Mouse (Mus musculus) lung, embryonic 16.5 days (tissue): ENCODE measurements around the gene Zan. TPM values are rescaled to one million over a fixed set of nuclear protein-coding genes. Genes with fewer than 3 reads are reported as not detected.

Source experiments
- ATAC-seq: fragments of 200-750 bp; cut with Nextera tagmentation; 2 replicates; pipeline ENCODE4 v1.8.0; 2017; ENCODE audit warnings: low read depth, mild to moderate bottlenecking, moderate library complexity
- H3K27ac ChIP-seq: fragments of 300-500 bp; sonication (generic); 2 replicates; pipeline ENCODE4 v1.5.1; 2014; ENCODE audit warnings: mild to moderate bottlenecking, control low read depth, low read length
- H3K27me3 ChIP-seq: fragments of 300-500 bp; sonication (generic); 2 replicates; pipeline ENCODE4 v1.6.1; 2014; ENCODE audit warnings: low read depth, low read length, mixed read lengths; ENCODE audit not compliant: control insufficient read depth, insufficient read depth
- H3K36me3 ChIP-seq: fragments of 300-500 bp; sonication (generic); 2 replicates; pipeline ENCODE4 v1.6.1; 2014; ENCODE audit warnings: low read length; ENCODE audit not compliant: control insufficient read depth, insufficient read depth
- H3K4me1 ChIP-seq: fragments of 300-500 bp; sonication (generic); replicated peaks from 2 replicates; pipeline ENCODE4 v1.6.1; 2014; ENCODE audit warnings: low read length, mixed read lengths; ENCODE audit not compliant: control insufficient read depth, insufficient read depth
- H3K4me2 ChIP-seq: fragments of 300-500 bp; sonication (generic); 2 replicates; pipeline ENCODE4 v1.6.1; 2014; ENCODE audit warnings: low read depth, low read length, control low read depth
- H3K4me3 ChIP-seq: fragments of 300-500 bp; sonication (generic); 2 replicates; pipeline ENCODE4 v1.5.1; 2014; ENCODE audit warnings: mild to moderate bottlenecking, low read length, control low read depth
- H3K9ac ChIP-seq: fragments of 300-500 bp; sonication (generic); 2 replicates; pipeline ENCODE4 v1.6.1; 2014; ENCODE audit warnings: low read length, control low read depth
- H3K9me3 ChIP-seq: fragments of 300-500 bp; sonication (generic); 2 replicates; pipeline ENCODE4 v1.6.1; 2016; ENCODE audit warnings: low read length; ENCODE audit not compliant: control insufficient read depth
- WGBS: fragments of 180-500 bp; shearing (Covaris S2); extraction: QIAGEN DNeasy Blood & Tissue Kit; methylation state at CpG from one replicate; pipeline ENCODE4 v1.1.7; 2014; 5-methylcytosine and 5-hydroxymethylcytosine counted together
- polyA plus RNA-seq: library from polyadenylated mRNA; unstranded; fragments of >200 nt; fragmentation: Nextera tagmentation; extraction: Ambion mirVana; gene quantifications from 2 replicates; pipeline ENCODE4 v1.2.1, GENCODE M21; 2015

Gene Zan
- 0.53 and 0.62 TPM in 2 replicates for polyA plus RNA-seq

- no peak for ATAC-seq
- 76% methylated on average over 5 of the region's 5 CpGs for WGBS
- Histone ChIP-seq H3K36me3 (no peaks in the 10 kb centered on the region), H3K27ac (no peak within 1 kb of the TSS), H3K4me2 (no peak within 1 kb of the TSS), H3K27me3 (no peaks in the 10 kb centered on the region), H3K9me3 (no peaks in the 10 kb centered on the region), H3K4me3 (no peak within 1 kb of the TSS), H3K9ac (no peak within 1 kb of the TSS), H3K4me1 (peaks cover 7% of the 10 kb centered on the region)
Measured at GRCm38 (mm10) chr5:137476964-137477363, at the start of gene Zan. Zan (minus strand) TSS chr5:137477064.

- H3K4me1 ChIP-seq = peaks cover 17% of the 10 kb centered on the region
- peak overlapping the region; percentile 36; the same call in 1 of the 2 replicates for H3K27ac ChIP-seq
- no peaks in the 10 kb centered on the region for H3K9me3 ChIP-seq
- ATAC-seq = no peak
- no peak overlapping the region for H3K4me3 ChIP-seq
- H3K9ac ChIP-seq = no peak overlapping the region
- peaks cover 77% of the 10 kb centered on the region for H3K36me3 ChIP-seq
- H3K27me3 ChIP-seq = no peaks in the 10 kb centered on the region
- H3K4me2 ChIP-seq = no peak overlapping the region
- WGBS = 48% methylated on average over 16 of the region's 16 CpGs
Measured at GRCm38 (mm10) chr5:137526192-137526936, 49.5 kb upstream of the Zan start.

GRCm38 (mm10) chr5:137525511-137525910, 48.6 kb upstream of the Zan start:
- no peak overlapping the region for H3K4me2 ChIP-seq
- H3K27ac ChIP-seq = no peak overlapping the region
- whole genome bisulfite sequencing = 71% methylated on average over 16 of the region's 16 CpGs
- H3K9me3 ChIP-seq = no peaks in the 10 kb centered on the region
- H3K27me3 ChIP-seq = no peaks in the 10 kb centered on the region
- no peak for ATAC-seq
- H3K4me1 ChIP-seq = peaks cover 13% of the 10 kb centered on the region
- H3K4me3 ChIP-seq = no peak overlapping the region
- H3K9ac ChIP-seq = no peak overlapping the region
- peaks cover 85% of the 10 kb centered on the region for H3K36me3 ChIP-seq

- Histone ChIP-seq H3K27ac (no peak overlapping the region), H3K27me3 (no peaks in the 10 kb centered on the region), H3K4me2 (no peak overlapping the region), H3K9me3 (no peaks in the 10 kb centered on the region), H3K4me3 (no peak overlapping the region), H3K4me1 (peaks cover 4% of the 10 kb centered on the region), H3K36me3 (peaks cover 90% of the 10 kb centered on the region), H3K9ac (no peak overlapping the region)
- WGBS = 78% methylated on average over 13 of the region's 13 CpGs
- no peak for ATAC-seq
Measured at GRCm38 (mm10) chr5:137524671-137525070, 47.8 kb upstream of the Zan start.

- H3K4me3 ChIP-seq = no peak overlapping the region
- no peak overlapping the region for H3K4me2 ChIP-seq
- WGBS = 82% methylated on average over 8 of the region's 8 CpGs
- H3K27ac ChIP-seq = no peak overlapping the region
- no peak for ATAC-seq
- no peak overlapping the region for H3K9ac ChIP-seq
- H3K36me3 ChIP-seq = peaks cover 89% of the 10 kb centered on the region
- no peaks in the 10 kb centered on the region for H3K9me3 ChIP-seq
- H3K27me3 ChIP-seq = no peaks in the 10 kb centered on the region
- H3K4me1 ChIP-seq = peaks cover 4% of the 10 kb centered on the region; the same call in 1 of the 2 replicates
Measured at GRCm38 (mm10) chr5:137524251-137524515, 47.3 kb upstream of the Zan start.

- Histone ChIP-seq H3K36me3 (peaks cover 89% of the 10 kb centered on the region), H3K27ac (no peak overlapping the region), H3K4me2 (no peak overlapping the region), H3K9me3 (no peaks in the 10 kb centered on the region), H3K27me3 (no peaks in the 10 kb centered on the region), H3K4me3 (no peak overlapping the region), H3K9ac (no peak overlapping the region), H3K4me1 (peaks cover 4% of the 10 kb centered on the region; the same call in 1 of the 2 replicates)
- WGBS = 78% methylated on average over 25 of the region's 25 CpGs
- no peak for ATAC-seq
Measured at GRCm38 (mm10) chr5:137523396-137524250, 46.8 kb upstream of the Zan start.

- Histone ChIP-seq H3K36me3 (peaks cover 81% of the 10 kb centered on the region), H3K4me3 (no peak overlapping the region), H3K27me3 (no peaks in the 10 kb centered on the region), H3K4me2 (no peak overlapping the region), H3K9me3 (no peaks in the 10 kb centered on the region), H3K27ac (no peak overlapping the region), H3K9ac (no peak overlapping the region), H3K4me1 (peaks cover 4% of the 10 kb centered on the region; the same call in 1 of the 2 replicates)
- ATAC-seq = no peak
- WGBS = 69% methylated on average over 11 of the region's 11 CpGs
Measured at GRCm38 (mm10) chr5:137522711-137523110, 45.8 kb upstream of the Zan start.

GRCm38 (mm10) chr5:137521861-137522260, 45.0 kb upstream of the Zan start:
- Histone ChIP-seq H3K4me2 (no peak overlapping the region), H3K36me3 (peaks cover 76% of the 10 kb centered on the region)
- 64% methylated on average over 9 of the region's 9 CpGs for WGBS

More at GRCm38 (mm10) chr5:137521861-137522260, 45.0 kb upstream of the Zan start:
- no peak overlapping the region for H3K9ac ChIP-seq
- no peak overlapping the region for H3K4me3 ChIP-seq
- H3K4me1 ChIP-seq = peaks cover 4% of the 10 kb centered on the region; the same call in 1 of the 2 replicates
- H3K9me3 ChIP-seq = no peaks in the 10 kb centered on the region
- H3K27me3 ChIP-seq = no peaks in the 10 kb centered on the region
- no peak for ATAC-seq
- no peak overlapping the region for H3K27ac ChIP-seq
